Mouse (Mus musculus): Measurements from ENCODE around the gene Psma5. TPM values are rescaled to one million over a fixed set of nuclear protein-coding genes. Genes with fewer than 3 reads are reported as not detected.
"Not testable (repeated sequence)": the region's sequence is repeated elsewhere in the genome, so short reads cannot be mapped to it uniquely, and the experiment has no call there.

Gene Psma5
- polyA plus RNA-seq, 1 experiment from 2014 or later: 324 TPM

DNA sequence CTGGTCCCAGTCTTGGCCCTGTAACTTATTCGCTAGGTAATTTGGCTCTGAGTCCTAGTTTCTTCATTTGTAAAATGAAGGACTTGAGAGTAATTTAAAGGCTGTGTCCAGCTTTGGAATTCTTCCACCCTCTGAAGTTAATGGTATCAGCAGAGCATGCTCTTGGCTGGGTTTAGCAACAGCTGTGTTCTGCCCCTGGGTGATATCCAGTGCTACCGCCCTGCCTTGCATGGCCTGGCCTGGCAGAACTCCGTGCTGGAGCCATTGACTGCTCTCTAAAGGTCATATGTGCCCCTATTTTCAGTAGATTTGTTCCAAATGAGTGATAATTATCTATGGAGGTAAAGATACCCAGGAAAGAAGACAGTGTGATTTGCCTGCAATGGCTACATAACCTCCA lies 36.1 kb upstream of the Psma5 start:
- no peak for DNase-seq (ENCODE audit: low spot score)
- H3K27ac ChIP-seq (ENCODE audit: low read depth, low read length): no peak overlapping the region
- no peaks in the 10 kb centered on the region for H3K9me3 ChIP-seq (replicated peaks; ENCODE audit: control insufficient read depth, low read length)
- no peaks in the 10 kb centered on the region for H3K36me3 ChIP-seq (ENCODE audit: control insufficient read depth, insufficient read depth, low read length)
- peaks cover 11% of the 10 kb centered on the region; the same call in 1 of the 2 replicates for H3K27me3 ChIP-seq (replicated peaks; ENCODE audit: control insufficient read depth, insufficient read depth, low read length)
- ATAC-seq: no peak
- no peak overlapping the region for H3K4me2 ChIP-seq (ENCODE audit: low read length)
- H3K4me1 ChIP-seq (ENCODE audit: control insufficient read depth, insufficient read depth, low read length): no peaks in the 10 kb centered on the region
- no peak overlapping the region for H3K4me3 ChIP-seq (ENCODE audit: low read depth, low read length)
- WGBS: 73% methylated on average over 3 of the region's 3 CpGs
- no peak overlapping the region for H3K9ac ChIP-seq (ENCODE audit: low read length)

DNA sequence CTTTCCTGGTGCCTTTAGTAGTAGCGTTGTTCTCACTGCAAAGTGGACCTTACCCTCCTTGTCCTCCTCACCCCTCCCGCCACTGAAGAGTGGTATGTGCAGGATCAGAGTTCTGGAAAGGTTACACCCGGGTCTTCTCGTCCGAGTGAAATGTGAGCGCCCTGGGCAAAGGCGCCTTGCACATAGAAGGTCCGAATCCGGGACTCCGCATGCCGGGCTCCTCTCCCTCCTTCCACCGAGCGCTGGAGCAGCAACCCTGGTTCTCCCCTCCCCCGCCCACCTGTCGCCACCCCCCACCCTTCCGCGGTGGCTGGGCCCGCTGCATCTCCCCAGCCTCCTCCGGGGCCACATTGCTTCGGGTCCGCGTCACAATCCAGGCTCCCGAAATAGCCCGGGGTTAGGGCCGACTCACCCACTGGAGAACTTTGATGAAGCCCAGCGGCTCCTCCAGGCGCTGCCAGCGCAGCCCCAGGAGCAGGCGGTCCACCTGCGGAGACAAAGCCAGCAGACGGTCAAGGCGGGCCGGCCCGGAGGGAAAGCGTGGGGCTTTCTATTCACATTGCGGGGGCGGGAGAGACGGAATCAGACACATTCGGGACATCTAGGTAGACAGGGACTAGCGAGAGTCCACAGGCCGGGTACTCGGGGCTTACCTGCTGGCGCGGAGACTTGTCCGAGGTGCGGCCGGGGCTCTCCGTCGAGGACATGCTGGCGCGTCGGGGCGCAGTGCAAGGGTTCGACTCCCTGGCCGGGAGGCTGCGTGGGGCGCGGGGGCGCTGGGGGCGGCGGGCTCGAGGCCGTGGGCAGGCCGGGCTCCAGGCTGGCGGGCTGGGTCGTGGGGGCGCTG lies 30.8 kb upstream of the Psma5 start:
- H3K4me2 ChIP-seq (ENCODE audit: low read length): peak overlapping the region; percentile 71
- H3K9ac ChIP-seq (ENCODE audit: low read length): peak overlapping the region; percentile 56
- peak overlapping the region; percentile 40 for H3K4me3 ChIP-seq (ENCODE audit: low read depth, low read length)
- no peak for DNase-seq (ENCODE audit: low spot score)
- H3K27ac ChIP-seq (ENCODE audit: low read depth, low read length): no peak overlapping the region
- no peaks in the 10 kb centered on the region for H3K9me3 ChIP-seq (replicated peaks; ENCODE audit: control insufficient read depth, low read length)
- peak; percentile 32 for ATAC-seq
- peaks cover 30% of the 10 kb centered on the region for H3K27me3 ChIP-seq (replicated peaks; ENCODE audit: control insufficient read depth, insufficient read depth, low read length)
- H3K4me1 ChIP-seq (ENCODE audit: control insufficient read depth, insufficient read depth, low read length): peaks cover 9% of the 10 kb centered on the region; the same call in 1 of the 2 replicates
- no peaks in the 10 kb centered on the region for H3K36me3 ChIP-seq (ENCODE audit: control insufficient read depth, insufficient read depth, low read length)
- WGBS: 3% methylated on average over 57 of the region's 67 CpGs

DNA sequence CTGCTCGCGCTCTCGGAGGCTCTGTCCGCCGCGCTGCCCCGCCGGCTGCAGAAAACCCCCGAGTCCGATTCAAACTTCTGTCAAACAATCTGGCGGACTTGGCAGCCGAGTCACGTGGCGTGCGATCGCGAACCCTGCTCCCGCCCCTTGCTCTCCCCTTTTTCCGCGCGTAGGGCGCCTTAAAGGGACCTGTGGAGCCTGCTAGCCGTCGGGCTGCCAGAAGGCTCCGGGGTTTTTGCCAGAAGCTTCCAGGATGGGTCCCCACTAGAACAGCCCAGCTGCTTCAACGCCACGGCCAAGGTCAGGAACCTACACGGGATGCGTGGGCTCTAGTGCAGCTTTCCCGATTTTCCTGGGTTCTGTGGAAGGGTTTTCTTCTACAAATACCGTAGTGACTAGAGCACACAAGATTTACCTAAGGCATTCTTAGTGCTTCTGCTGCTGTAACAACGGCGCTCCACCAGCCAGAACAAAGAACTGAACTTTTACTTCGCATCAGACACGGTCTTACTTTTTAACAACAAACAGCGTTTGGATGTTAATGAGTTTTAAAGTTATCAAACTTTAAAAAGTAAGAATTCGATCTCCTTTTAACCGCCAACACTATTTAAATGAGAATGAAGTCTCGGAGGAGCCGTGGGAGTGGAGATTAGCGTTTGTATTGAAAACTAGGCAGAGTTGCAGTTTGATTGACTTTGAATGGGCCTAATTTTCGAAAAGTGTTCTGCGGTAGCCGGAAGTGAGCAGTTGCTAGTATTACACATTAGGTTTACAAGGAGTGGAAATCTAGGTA lies 30.0 kb upstream of the Psma5 start, which contains the start of gene Sypl2:
Gene Sypl2, minus strand, starts transcription at position 91 of the 793 bp plus-strand sequence.
- H3K4me2 ChIP-seq (ENCODE audit: low read length): peak within 1 kb of the TSS; percentile 71
- peaks cover 30% of the 10 kb centered on the region for H3K27me3 ChIP-seq (replicated peaks; ENCODE audit: control insufficient read depth, insufficient read depth, low read length)
- H3K36me3 ChIP-seq (ENCODE audit: control insufficient read depth, insufficient read depth, low read length): no peaks in the 10 kb centered on the region
- H3K4me1 ChIP-seq (ENCODE audit: control insufficient read depth, insufficient read depth, low read length): peaks cover 9% of the 10 kb centered on the region; the same call in 1 of the 2 replicates
- H3K27ac ChIP-seq (ENCODE audit: low read depth, low read length): no peak within 1 kb of the TSS
- ATAC-seq (peak; percentile 70), DNase-seq (ENCODE audit: low spot score) (peak; percentile 69)
- 1% methylated on average over 44 of the region's 44 CpGs for WGBS
- no peaks in the 10 kb centered on the region for H3K9me3 ChIP-seq (replicated peaks; ENCODE audit: control insufficient read depth, low read length)
- H3K4me3 ChIP-seq (ENCODE audit: low read depth, low read length): peak within 1 kb of the TSS; percentile 40
- H3K9ac ChIP-seq (ENCODE audit: low read length): peak within 1 kb of the TSS; percentile 56

DNA sequence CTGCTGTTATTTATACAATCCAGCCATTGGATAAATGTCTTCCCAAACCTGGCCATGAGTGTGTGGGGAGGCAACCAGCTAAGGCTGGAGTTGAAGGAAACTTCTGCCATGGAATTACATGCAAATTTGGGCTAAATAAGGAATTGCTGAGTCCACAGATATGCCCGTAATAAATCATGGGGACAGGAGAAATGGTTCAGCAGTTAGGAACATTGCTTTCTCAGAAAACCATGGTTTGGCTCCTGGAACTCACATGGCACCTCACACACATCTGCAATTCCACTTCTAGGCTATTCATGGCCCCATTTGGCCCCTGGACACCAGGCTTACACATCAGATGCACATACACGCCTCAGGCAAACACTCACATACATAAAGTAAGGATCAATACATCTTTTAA lies 29.2 kb upstream of the Psma5 start:
- Histone ChIP-seq H3K9ac (ENCODE audit: low read length) (no peak overlapping the region), H3K9me3 (replicated peaks; ENCODE audit: control insufficient read depth, low read length) (no peaks in the 10 kb centered on the region), H3K27me3 (replicated peaks; ENCODE audit: control insufficient read depth, insufficient read depth, low read length) (peaks cover 30% of the 10 kb centered on the region), H3K4me3 (ENCODE audit: low read depth, low read length) (0 out of 2 replicates have a peak overlapping the region, but pooled peaks have one; percentile 40), H3K4me1 (ENCODE audit: control insufficient read depth, insufficient read depth, low read length) (peaks cover 9% of the 10 kb centered on the region; the same call in 1 of the 2 replicates), H3K36me3 (ENCODE audit: control insufficient read depth, insufficient read depth, low read length) (no peaks in the 10 kb centered on the region), H3K4me2 (ENCODE audit: low read length) (peak overlapping the region; percentile 71; the same call in 1 of the 2 replicates), H3K27ac (ENCODE audit: low read depth, low read length) (no peak overlapping the region)
- DNase-seq (ENCODE audit: low spot score): no peak
- WGBS: 83% methylated on average over 2 of the region's 2 CpGs
- no peak for ATAC-seq

DNA sequence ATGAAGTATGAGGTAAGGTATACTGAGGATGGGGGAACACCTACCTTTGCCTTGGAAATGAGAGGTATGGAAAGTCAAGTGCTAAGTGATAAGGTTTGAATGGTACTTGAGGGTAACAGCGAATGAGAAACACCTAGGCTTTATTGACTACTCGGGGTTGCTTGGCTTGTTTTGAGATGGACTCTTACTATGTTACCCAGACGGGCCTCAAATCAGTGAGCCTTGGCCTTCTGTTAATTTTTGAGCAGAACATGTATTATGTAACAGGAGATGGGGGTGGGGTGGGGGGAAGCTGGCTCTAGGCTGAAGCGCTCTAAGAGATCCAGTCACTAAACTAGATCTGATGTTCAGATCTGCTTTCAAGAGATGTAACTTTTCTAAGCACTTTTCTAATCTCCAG lies 25.1 kb upstream of the Psma5 start:
- no peak for ATAC-seq
- DNase-seq (ENCODE audit: low spot score): no peak
- Histone ChIP-seq H3K4me1 (ENCODE audit: control insufficient read depth, insufficient read depth, low read length) (peaks cover 2% of the 10 kb centered on the region; the same call in 1 of the 2 replicates), H3K36me3 (ENCODE audit: control insufficient read depth, insufficient read depth, low read length) (no peaks in the 10 kb centered on the region), H3K27me3 (replicated peaks; ENCODE audit: control insufficient read depth, insufficient read depth, low read length) (peaks cover 11% of the 10 kb centered on the region; the same call in 1 of the 2 replicates), H3K9me3 (replicated peaks; ENCODE audit: control insufficient read depth, low read length) (no peaks in the 10 kb centered on the region), H3K27ac (ENCODE audit: low read depth, low read length) (no peak overlapping the region), H3K9ac (ENCODE audit: low read length) (no peak overlapping the region), H3K4me2 (ENCODE audit: low read length) (no peak overlapping the region), H3K4me3 (ENCODE audit: low read depth, low read length) (no peak overlapping the region)
- WGBS: 80% methylated on average over 4 of the region's 4 CpGs

DNA sequence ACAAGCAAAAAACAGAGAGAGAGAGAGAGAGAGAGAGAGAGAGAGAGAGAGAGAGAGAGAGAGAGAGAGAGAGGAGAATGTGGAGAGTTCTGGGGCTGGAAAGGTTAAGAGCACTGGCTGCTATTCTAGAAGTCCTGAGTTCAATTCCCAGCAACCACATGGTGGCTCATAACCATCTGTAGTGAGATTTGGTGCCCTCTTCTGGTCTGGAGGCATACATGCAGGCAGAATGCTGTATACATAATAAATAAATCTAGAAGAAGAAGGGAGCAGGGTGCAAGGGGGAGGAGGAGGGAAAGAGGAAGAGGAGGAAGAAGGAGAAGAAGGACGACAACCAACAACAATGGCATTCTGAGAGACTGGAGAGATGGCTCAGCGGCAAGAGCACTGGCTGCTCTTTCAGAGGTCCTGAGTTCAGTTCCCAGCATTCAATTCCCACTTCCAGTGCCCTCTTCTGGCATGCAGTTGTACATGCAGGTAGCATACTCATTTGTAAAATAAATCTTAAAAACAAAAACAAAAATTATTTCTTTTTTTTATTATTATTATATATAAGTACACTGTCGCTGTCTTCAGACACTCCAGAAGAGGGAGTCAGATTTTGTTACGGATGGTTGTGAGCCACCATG lies 19.1 kb upstream of the Psma5 start:
- H3K27ac ChIP-seq (ENCODE audit: low read depth, low read length); H3K4me2 ChIP-seq (ENCODE audit: low read length); H3K4me3 ChIP-seq (ENCODE audit: low read depth, low read length); H3K9me3 ChIP-seq (replicated peaks; ENCODE audit: control insufficient read depth, low read length); DNase-seq (ENCODE audit: low spot score); H3K36me3 ChIP-seq (ENCODE audit: control insufficient read depth, insufficient read depth, low read length); ATAC-seq; H3K9ac ChIP-seq (ENCODE audit: low read length); H3K4me1 ChIP-seq (ENCODE audit: control insufficient read depth, insufficient read depth, low read length); H3K27me3 ChIP-seq (replicated peaks; ENCODE audit: control insufficient read depth, insufficient read depth, low read length): not testable (repeated sequence)
- WGBS: 90% methylated on average over 4 of the region's 4 CpGs

DNA sequence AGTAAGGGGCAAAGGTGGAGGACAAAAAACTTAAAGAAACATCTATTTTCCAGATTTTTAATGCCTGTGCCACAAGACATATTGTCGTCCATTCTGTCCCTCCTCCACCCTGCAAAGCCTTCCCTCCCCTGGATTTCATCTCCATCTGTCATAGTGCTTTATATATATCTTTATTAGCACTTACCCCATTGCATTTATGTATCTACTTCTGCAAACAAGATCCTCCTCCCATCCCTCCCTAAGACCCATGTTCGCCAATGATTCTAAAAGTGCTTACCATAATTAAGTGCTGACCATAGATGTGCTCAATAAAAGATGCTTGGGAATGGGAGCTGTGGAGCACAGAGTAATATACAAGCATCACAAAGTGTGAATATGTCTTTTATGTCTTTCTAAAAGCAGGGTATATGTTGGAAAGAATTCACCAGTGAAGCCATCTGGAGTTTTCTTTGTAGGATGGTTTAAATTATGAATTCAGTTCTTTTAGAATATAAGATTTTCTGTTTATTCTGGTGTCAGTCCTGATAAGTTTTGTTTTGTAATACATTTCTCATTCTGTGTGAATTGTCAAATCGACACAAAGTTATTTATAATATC lies 15.4 kb upstream of the Psma5 start:
- no peak for DNase-seq (ENCODE audit: low spot score)
- no peaks in the 10 kb centered on the region for H3K27me3 ChIP-seq (replicated peaks; ENCODE audit: control insufficient read depth, insufficient read depth, low read length)
- H3K9me3 ChIP-seq (replicated peaks; ENCODE audit: control insufficient read depth, low read length): no peaks in the 10 kb centered on the region
- WGBS: 93% methylated on average over 3 of the region's 3 CpGs
- no peak overlapping the region for H3K27ac ChIP-seq (ENCODE audit: low read depth, low read length)
- ATAC-seq: no peak
- no peak overlapping the region for H3K4me2 ChIP-seq (ENCODE audit: low read length)
- H3K4me3 ChIP-seq (ENCODE audit: low read depth, low read length): no peak overlapping the region
- H3K4me1 ChIP-seq (ENCODE audit: control insufficient read depth, insufficient read depth, low read length): no peaks in the 10 kb centered on the region
- no peaks in the 10 kb centered on the region for H3K36me3 ChIP-seq (ENCODE audit: control insufficient read depth, insufficient read depth, low read length)
- no peak overlapping the region for H3K9ac ChIP-seq (ENCODE audit: low read length)

DNA sequence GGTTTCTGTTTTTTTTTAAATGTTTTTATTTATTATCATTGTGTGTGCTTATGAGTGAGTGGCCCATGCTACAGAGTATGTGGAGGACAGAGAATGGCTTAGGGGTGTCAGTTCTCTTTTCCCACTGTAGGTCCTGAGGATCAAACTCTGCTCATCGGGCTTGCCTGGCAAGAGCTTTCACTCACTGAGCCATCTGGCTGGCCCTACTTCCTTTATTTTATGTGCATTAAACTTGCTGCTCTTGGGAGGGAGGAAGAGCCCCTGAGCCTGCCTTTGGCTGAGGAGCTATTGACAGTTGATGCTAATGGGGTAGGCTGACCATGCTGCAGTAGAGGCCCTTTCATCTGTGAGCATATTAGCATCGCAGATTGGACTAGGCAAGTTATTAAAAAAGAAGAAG lies 9.9 kb upstream of the Psma5 start:
- no peak overlapping the region for H3K27ac ChIP-seq (ENCODE audit: low read depth, low read length)
- H3K4me1 ChIP-seq (ENCODE audit: control insufficient read depth, insufficient read depth, low read length): no peaks in the 10 kb centered on the region
- no peak overlapping the region for H3K4me2 ChIP-seq (ENCODE audit: low read length)
- ATAC-seq: no peak
- DNase-seq (ENCODE audit: low spot score): no peak
- H3K36me3 ChIP-seq (ENCODE audit: control insufficient read depth, insufficient read depth, low read length): no peaks in the 10 kb centered on the region
- no peaks in the 10 kb centered on the region for H3K9me3 ChIP-seq (replicated peaks; ENCODE audit: control insufficient read depth, low read length)
- WGBS: 86% methylated on average over 2 of the region's 2 CpGs
- H3K9ac ChIP-seq (ENCODE audit: low read length): no peak overlapping the region
- H3K27me3 ChIP-seq (replicated peaks; ENCODE audit: control insufficient read depth, insufficient read depth, low read length): no peaks in the 10 kb centered on the region
- no peak overlapping the region for H3K4me3 ChIP-seq (ENCODE audit: low read depth, low read length)

Data from forebrain, embryonic 14.5 days (tissue).